Comparison of ENCODE assay signal across 13 mouse cellular contexts in genomic region chr12:93850944-93851520, GRCm38 (mm10).
A peak's percentile ranks its signal among the peaks of the same experiment; 100 is the strongest.
DNase-seq lines count a peak whose midpoint lies in the region; ATAC-seq lines count a peak whose summit lies in the region.
"Had no signal": no experiment of that assay in that cellular context is flagged by ENCODE, and none has a peak within 500 bp of the region (broad histone marks: within the 10 kb centered on the region; RNA-seq: fewer than 3 reads in every experiment).

No protein-coding gene starts in this region.

- H3K4me3 ChIP-seq in forebrain, embryonic 11.5 days (ENCODE audit: low read depth, low read length) = no peak overlapping the region
- no peak overlapping the region for H3K4me3 ChIP-seq in forebrain, embryonic 10.5 days
- H3K4me3 ChIP-seq in forebrain, embryonic 16.5 days (replicated peaks; ENCODE audit: low read length) = no peak overlapping the region
- no peak overlapping the region for H3K4me3 ChIP-seq in midbrain, embryonic 11.5 days (ENCODE audit: low read depth, low read length)
- no peak overlapping the region for H3K4me3 ChIP-seq in neural tube, embryonic 15.5 days (replicated peaks)
- H3K4me3 ChIP-seq in heart, embryonic 11.5 days (ENCODE audit: low read depth, low read length) = no peak overlapping the region
- H3K4me3 ChIP-seq: liver, embryonic 15.5 days had no signal

- no peak overlapping the region for H3K4me2 ChIP-seq in forebrain, embryonic 11.5 days (ENCODE audit: low read depth, low read length, severe bottlenecking)
- H3K4me2 ChIP-seq in forebrain, embryonic 16.5 days (ENCODE audit: low read length) = no peak overlapping the region
- no peak overlapping the region for H3K4me2 ChIP-seq in midbrain, embryonic 11.5 days
- no peak overlapping the region for H3K4me2 ChIP-seq in neural tube, embryonic 15.5 days
- H3K4me2 ChIP-seq in heart, embryonic 11.5 days = no peak overlapping the region
- H3K4me2 ChIP-seq: liver, embryonic 15.5 days had no signal

- WGBS in forebrain, embryonic 11.5 days = 25% methylated on average over 1 of the region's 1 CpGs
- WGBS in forebrain, embryonic 10.5 days = 38% methylated on average over 1 of the region's 1 CpGs
- WGBS in forebrain, embryonic 16.5 days = 3% methylated on average over 1 of the region's 1 CpGs
- 31% methylated on average over 1 of the region's 1 CpGs for WGBS in midbrain, embryonic 11.5 days
- 17% methylated on average over 1 of the region's 1 CpGs for WGBS in neural tube, embryonic 15.5 days
- 69% methylated on average over 1 of the region's 1 CpGs for WGBS in heart, embryonic 11.5 days (ENCODE audit: insufficient replicate concordance)

- DNase-seq in forebrain, embryonic 11.5 days (ENCODE audit: low spot score) = peak; percentile 50
- no peak for DNase-seq in forebrain, embryonic 10.5 days (ENCODE audit: extremely low spot score, low spot score)
- DNase-seq in midbrain, embryonic 11.5 days (ENCODE audit: low spot score, missing footprints) = peak; percentile 83
- DNase-seq in kidney, postnatal 25 days = no peak
- DNase-seq: cerebellum, adult 8-10 months; gastrocnemius, postnatal 10 days; kidney, postnatal 36 days; lung, postnatal 36 days had no signal

- H3K4me1 ChIP-seq in forebrain, embryonic 11.5 days (replicated peaks; ENCODE audit: control insufficient read depth, insufficient read depth, low read length) = no peaks in the 10 kb centered on the region
- H3K4me1 ChIP-seq in forebrain, embryonic 10.5 days = peaks cover 20% of the 10 kb centered on the region
- peaks cover 5% of the 10 kb centered on the region for H3K4me1 ChIP-seq in forebrain, embryonic 16.5 days (replicated peaks; ENCODE audit: control insufficient read depth, insufficient read depth, low read length)
- H3K4me1 ChIP-seq in midbrain, embryonic 11.5 days (ENCODE audit: control insufficient read depth, insufficient read depth, low read length) = no peaks in the 10 kb centered on the region
- no peaks in the 10 kb centered on the region for H3K4me1 ChIP-seq in neural tube, embryonic 15.5 days
- no peaks in the 10 kb centered on the region for H3K4me1 ChIP-seq in heart, embryonic 11.5 days (ENCODE audit: control insufficient read depth, insufficient read depth, low read length)
- H3K4me1 ChIP-seq: liver, embryonic 15.5 days had no signal

- H3K27ac ChIP-seq in forebrain, embryonic 11.5 days (ENCODE audit: low read depth, low read length) = no peak overlapping the region
- H3K27ac ChIP-seq in forebrain, embryonic 10.5 days = no peak overlapping the region
- no peak overlapping the region for H3K27ac ChIP-seq in forebrain, embryonic 16.5 days (ENCODE audit: low read length)
- no peak overlapping the region for H3K27ac ChIP-seq in midbrain, embryonic 11.5 days (ENCODE audit: low read depth, low read length)
- no peak overlapping the region for H3K27ac ChIP-seq in neural tube, embryonic 15.5 days (replicated peaks)
- H3K27ac ChIP-seq in heart, embryonic 11.5 days (ENCODE audit: low read depth, low read length) = no peak overlapping the region
- H3K27ac ChIP-seq: liver, embryonic 15.5 days had no signal

- no peaks in the 10 kb centered on the region for H3K36me3 ChIP-seq in forebrain, embryonic 11.5 days (ENCODE audit: control insufficient read depth, insufficient read depth, low read length)
- no peaks in the 10 kb centered on the region for H3K36me3 ChIP-seq in forebrain, embryonic 10.5 days (replicated peaks)
- H3K36me3 ChIP-seq in forebrain, embryonic 16.5 days (ENCODE audit: control insufficient read depth, insufficient read depth) = no peaks in the 10 kb centered on the region
- no peaks in the 10 kb centered on the region for H3K36me3 ChIP-seq in midbrain, embryonic 11.5 days (ENCODE audit: control insufficient read depth, insufficient read depth, low read length)
- H3K36me3 ChIP-seq in neural tube, embryonic 15.5 days = no peaks in the 10 kb centered on the region
- H3K36me3 ChIP-seq in heart, embryonic 11.5 days (ENCODE audit: control insufficient read depth, insufficient read depth, low read length) = no peaks in the 10 kb centered on the region
- H3K36me3 ChIP-seq: liver, embryonic 15.5 days had no signal

- H3K9me3 ChIP-seq in forebrain, embryonic 11.5 days (ENCODE audit: control insufficient read depth, low read length) = no peaks in the 10 kb centered on the region
- H3K9me3 ChIP-seq in forebrain, embryonic 10.5 days = no peaks in the 10 kb centered on the region
- no peaks in the 10 kb centered on the region for H3K9me3 ChIP-seq in forebrain, embryonic 16.5 days (ENCODE audit: control insufficient read depth, low read length)
- no peaks in the 10 kb centered on the region for H3K9me3 ChIP-seq in midbrain, embryonic 11.5 days (ENCODE audit: control insufficient read depth, low read length)
- H3K9me3 ChIP-seq in neural tube, embryonic 15.5 days (replicated peaks) = no peaks in the 10 kb centered on the region
- H3K9me3 ChIP-seq in heart, embryonic 11.5 days (replicated peaks; ENCODE audit: control insufficient read depth, low read length) = no peaks in the 10 kb centered on the region
- H3K9me3 ChIP-seq: liver, embryonic 15.5 days had no signal

- no peak overlapping the region for H3K9ac ChIP-seq in forebrain, embryonic 11.5 days (ENCODE audit: low read length)
- no peak overlapping the region for H3K9ac ChIP-seq in forebrain, embryonic 16.5 days (replicated peaks; ENCODE audit: low read depth, low read length)
- H3K9ac ChIP-seq in midbrain, embryonic 11.5 days (ENCODE audit: low read length) = no peak overlapping the region
- H3K9ac ChIP-seq in neural tube, embryonic 15.5 days (replicated peaks) = no peak overlapping the region
- no peak overlapping the region for H3K9ac ChIP-seq in heart, embryonic 11.5 days (ENCODE audit: low read depth, low read length)
- H3K9ac ChIP-seq: liver, embryonic 15.5 days had no signal

- H3K27me3 ChIP-seq in forebrain, embryonic 11.5 days (ENCODE audit: control insufficient read depth, insufficient read depth, low read length) = no peaks in the 10 kb centered on the region
- H3K27me3 ChIP-seq in forebrain, embryonic 10.5 days (ENCODE audit: poor library complexity, severe bottlenecking) = no peaks in the 10 kb centered on the region
- H3K27me3 ChIP-seq in forebrain, embryonic 16.5 days (replicated peaks; ENCODE audit: control insufficient read depth, insufficient read depth, low read length) = no peaks in the 10 kb centered on the region
- H3K27me3 ChIP-seq in midbrain, embryonic 11.5 days (ENCODE audit: control insufficient read depth, insufficient read depth, low read length) = no peaks in the 10 kb centered on the region
- 0 out of 2 replicates have a peak, but pooled peaks cover 2% of the 10 kb centered on the region for H3K27me3 ChIP-seq in neural tube, embryonic 15.5 days (replicated peaks)
- H3K27me3 ChIP-seq in heart, embryonic 11.5 days (ENCODE audit: control insufficient read depth, insufficient read depth, low read length) = no peaks in the 10 kb centered on the region
- H3K27me3 ChIP-seq: liver, embryonic 15.5 days had no signal

- peak; percentile 86 for ATAC-seq in forebrain, embryonic 11.5 days (replicated peaks; ENCODE audit: low FRiP score)
- ATAC-seq in forebrain, embryonic 16.5 days = peak; percentile 95
- ATAC-seq in midbrain, embryonic 11.5 days (ENCODE audit: low FRiP score) = peak; percentile 87
- peak; percentile 57; the same call in 1 of the 2 replicates for ATAC-seq in neural tube, embryonic 15.5 days (ENCODE audit: low FRiP score)
- no peak for ATAC-seq in monocyte, adult 5-6 weeks (replicated peaks; ENCODE audit: insufficient number of reproducible peaks, low FRiP score, low TSS enrichment, poor library complexity, severe bottlenecking)
- ATAC-seq in heart, embryonic 11.5 days (replicated peaks; ENCODE audit: insufficient number of reproducible peaks, low FRiP score, low TSS enrichment) = no peak

Comparison
In these comparisons a context has a peak if more than half of its experiments do, and no peak if none do; other contexts are left out.
1. DNase-seq: peak in forebrain, embryonic 11.5 days (single experiment) and midbrain, embryonic 11.5 days (single experiment); none in forebrain, embryonic 10.5 days (single experiment) and kidney, postnatal 25 days (0 of 2).
2. ATAC-seq: peak in forebrain, embryonic 11.5 days (single experiment), forebrain, embryonic 16.5 days (single experiment), midbrain, embryonic 11.5 days (single experiment) and neural tube, embryonic 15.5 days (single experiment); none in monocyte, adult 5-6 weeks (single experiment) and heart, embryonic 11.5 days (single experiment).